Mouse (Mus musculus) intestine, embryonic 14.5 days (tissue): ENCODE measurements around the gene Celf5. TPM values are rescaled to one million over a fixed set of nuclear protein-coding genes. Genes with fewer than 3 reads are reported as not detected.

ENCODE experiments used
- ATAC-seq: fragments of 200-750 bp; cut with Nextera tagmentation; replicated peaks from 2 replicates; pipeline ENCODE4 v1.8.0; 2017; ENCODE audit warnings: low read depth, moderate number of reproducible peaks, moderate TSS enrichment, moderate library complexity; ENCODE audit not compliant: low FRiP score, low TSS enrichment
- DNase-seq: peaks from one replicate; pipeline ENCODE4 v3.0.0-alpha.2; 2018; ENCODE audit warnings: low spot score
- H3K27ac ChIP-seq: fragments of 300-500 bp; sonication (generic); 2 replicates; pipeline ENCODE4 v1.5.1; 2014; ENCODE audit warnings: low read depth, mild to moderate bottlenecking, control low read depth
- H3K27me3 ChIP-seq: fragments of 300-500 bp; sonication (generic); replicated peaks from 2 replicates; pipeline ENCODE4 v1.6.1; 2014; ENCODE audit warnings: low read length, control low read depth; ENCODE audit not compliant: control insufficient read depth, insufficient read depth
- H3K36me3 ChIP-seq: fragments of 300-500 bp; sonication (generic); 2 replicates; pipeline ENCODE4 v1.6.1; 2014; ENCODE audit warnings: low read length, control low read depth; ENCODE audit not compliant: control insufficient read depth, insufficient read depth
- H3K4me1 ChIP-seq: fragments of 300-500 bp; sonication (generic); replicated peaks from 2 replicates; pipeline ENCODE4 v1.6.1; 2014; ENCODE audit warnings: low read length, control low read depth, mixed read lengths; ENCODE audit not compliant: control insufficient read depth, insufficient read depth
- H3K4me2 ChIP-seq: fragments of 300-500 bp; sonication (generic); 2 replicates; pipeline ENCODE4 v1.6.1; 2014; ENCODE audit warnings: low read length
- H3K4me3 ChIP-seq: fragments of 300-500 bp; sonication (generic); 2 replicates; pipeline ENCODE4 v1.5.1; 2014; ENCODE audit warnings: low read depth, low read length, control low read depth, mixed read lengths
- H3K9ac ChIP-seq: fragments of 300-500 bp; sonication (generic); 2 replicates; pipeline ENCODE4 v1.6.1; 2014; ENCODE audit warnings: mild to moderate bottlenecking, low read length
- H3K9me3 ChIP-seq: fragments of 300-500 bp; sonication (generic); 2 replicates; pipeline ENCODE4 v1.6.1; 2016; ENCODE audit warnings: low read length, control low read depth; ENCODE audit not compliant: control insufficient read depth
- WGBS: fragments of 180-500 bp; shearing (Covaris S2); extraction: QIAGEN DNeasy Blood & Tissue Kit; methylation state at CpG from one replicate; pipeline ENCODE4 v1.1.7; 2014; 5-methylcytosine and 5-hydroxymethylcytosine counted together
- polyA plus RNA-seq: library from polyadenylated mRNA; unstranded; fragments of >200 nt; fragmentation: Nextera tagmentation; extraction: Ambion mirVana; gene quantifications from 2 replicates; pipeline ENCODE4 v1.2.1, GENCODE M21; 2014

Gene Celf5
- polyA plus RNA-seq, 1 experiment from 2014 or later, result 1.3 TPM

DNA sequence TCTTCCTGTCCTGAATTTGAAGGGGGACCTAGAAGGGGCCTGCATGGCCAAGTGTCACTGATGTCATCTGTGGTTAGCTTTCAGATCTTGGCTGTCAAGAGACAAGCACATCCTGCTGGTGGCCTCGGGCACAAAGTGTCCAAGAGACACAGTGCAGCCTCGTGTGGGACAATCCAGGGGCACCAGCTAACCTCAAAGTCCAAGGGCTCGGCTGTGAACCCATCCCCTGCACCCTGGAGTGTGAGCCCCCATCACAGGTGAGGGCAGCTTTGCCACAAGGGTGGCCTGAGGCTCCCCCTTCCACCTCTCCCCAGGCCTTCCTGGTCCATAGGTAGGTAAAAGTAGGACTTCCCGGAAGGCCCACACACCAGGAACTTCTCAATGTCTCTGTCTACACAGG lies 19.0 kb downstream of the Celf5 start:
- H3K36me3 ChIP-seq, result no peaks in the 10 kb centered on the region
- WGBS, result 65% methylated on average over 4 of the region's 4 CpGs
- H3K4me3 ChIP-seq, result no peak overlapping the region
- no peak for ATAC-seq
- H3K9ac ChIP-seq, result no peak overlapping the region
- no peak for DNase-seq
- H3K4me2 ChIP-seq, result no peak overlapping the region
- H3K27me3 ChIP-seq, result peaks cover 83% of the 10 kb centered on the region
- H3K27ac ChIP-seq, result no peak overlapping the region
- H3K4me1 ChIP-seq, result 0 out of 2 replicates have a peak, but pooled peaks cover 3% of the 10 kb centered on the region
- 0 out of 2 replicates have a peak, but pooled peaks cover 2% of the 10 kb centered on the region for H3K9me3 ChIP-seq

DNA sequence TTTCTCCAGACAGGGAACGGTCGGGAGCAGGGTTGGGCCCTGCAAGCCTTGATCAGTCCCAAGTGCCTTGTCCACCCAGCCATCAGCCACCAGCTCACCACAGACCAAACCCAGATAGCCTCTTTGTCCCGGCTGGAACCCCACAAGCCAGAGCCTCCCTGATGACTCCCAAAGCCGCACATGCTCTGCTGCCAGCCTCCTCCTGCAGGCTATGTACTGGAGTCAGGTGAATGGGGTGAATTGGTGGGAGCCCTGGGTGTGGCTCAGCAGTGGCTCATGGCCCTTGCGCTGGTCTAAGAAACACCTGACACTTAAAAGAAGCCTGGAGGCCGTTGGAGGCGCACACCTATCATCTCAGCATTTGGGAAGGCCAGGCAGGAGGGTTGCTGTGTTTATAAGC lies 19.6 kb downstream of the Celf5 start:
- 74% methylated on average over 7 of the region's 7 CpGs for WGBS

DNA sequence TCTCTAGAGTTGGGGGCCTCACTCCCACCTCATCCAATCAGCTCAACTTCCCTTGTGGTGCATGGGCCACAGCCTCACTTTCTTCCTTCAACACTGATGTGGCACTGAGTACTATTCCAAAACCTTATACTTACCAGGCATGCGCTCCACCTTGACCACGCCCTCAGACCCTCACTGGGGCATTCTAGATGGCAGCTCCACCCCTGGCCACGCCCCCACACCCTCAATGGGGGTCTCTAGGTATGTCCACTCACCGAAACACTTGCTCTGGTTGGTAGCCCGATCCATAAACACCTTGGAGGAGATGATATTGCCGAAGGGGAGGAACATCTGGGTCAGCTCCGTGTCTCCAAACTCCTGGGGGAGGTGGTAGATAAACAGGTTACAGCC lies 20.1 kb downstream of the Celf5 start:
- Histone ChIP-seq H3K4me1 (0 out of 2 replicates have a peak, but pooled peaks cover 3% of the 10 kb centered on the region), H3K9ac (no peak overlapping the region), H3K27ac (no peak overlapping the region), H3K4me2 (no peak overlapping the region), H3K9me3 (0 out of 2 replicates have a peak, but pooled peaks cover 2% of the 10 kb centered on the region), H3K27me3 (peaks cover 90% of the 10 kb centered on the region), H3K36me3 (no peaks in the 10 kb centered on the region), H3K4me3 (no peak overlapping the region)
- ATAC-seq (no peak), DNase-seq (no peak)
- 46% methylated on average over 7 of the region's 7 CpGs for WGBS

More for the DNA sequence above, 19.6 kb downstream of the Celf5 start:
- no peak overlapping the region for H3K27ac ChIP-seq
- H3K4me3 ChIP-seq, result no peak overlapping the region
- 0 out of 2 replicates have a peak, but pooled peaks cover 2% of the 10 kb centered on the region for H3K9me3 ChIP-seq
- peaks cover 88% of the 10 kb centered on the region for H3K27me3 ChIP-seq
- no peaks in the 10 kb centered on the region for H3K36me3 ChIP-seq
- DNase-seq, result no peak
- H3K4me1 ChIP-seq, result 0 out of 2 replicates have a peak, but pooled peaks cover 3% of the 10 kb centered on the region
- H3K4me2 ChIP-seq, result no peak overlapping the region
- no peak overlapping the region for H3K9ac ChIP-seq
- ATAC-seq, result no peak

DNA sequence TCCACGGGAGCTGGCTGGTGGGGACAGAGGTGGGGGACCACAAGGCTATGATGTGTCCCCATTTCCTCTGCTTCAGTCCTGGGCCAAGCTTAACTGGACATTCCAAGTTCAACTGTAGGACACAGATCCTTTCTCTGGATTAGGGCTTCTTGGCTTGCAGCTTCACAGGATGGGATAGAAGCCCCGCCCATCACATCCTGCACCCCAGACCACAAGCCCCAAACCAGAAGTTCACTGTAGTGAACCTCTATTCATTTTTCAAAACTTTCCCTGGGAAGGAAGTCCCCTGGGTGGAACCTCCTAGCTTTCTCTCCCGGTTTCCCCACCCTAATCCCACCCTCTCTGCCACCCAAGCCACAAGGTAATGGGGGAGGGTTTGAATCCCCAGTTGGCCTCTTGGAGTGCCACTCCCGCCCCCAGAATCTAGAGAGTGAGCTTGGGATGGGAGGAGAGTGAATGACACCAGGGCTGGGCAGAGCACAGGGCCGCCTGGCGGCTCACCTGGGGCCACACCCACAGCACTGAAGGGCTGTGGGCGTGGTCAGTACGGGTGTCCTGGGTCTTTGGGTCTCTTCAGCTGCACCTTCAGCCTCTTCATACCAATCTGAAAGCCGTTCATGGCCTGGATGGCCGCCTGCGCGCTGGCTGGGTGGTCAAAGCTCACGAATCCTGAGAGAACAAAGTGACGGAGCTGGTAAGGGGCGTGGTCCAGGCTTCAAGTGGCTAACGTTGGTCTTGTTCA lies 20.7 kb downstream of the Celf5 start:
- whole genome bisulfite sequencing, result 7% methylated on average over 16 of the region's 16 CpGs
- 0 out of 2 replicates have a peak, but pooled peaks cover 2% of the 10 kb centered on the region for H3K9me3 ChIP-seq

DNA sequence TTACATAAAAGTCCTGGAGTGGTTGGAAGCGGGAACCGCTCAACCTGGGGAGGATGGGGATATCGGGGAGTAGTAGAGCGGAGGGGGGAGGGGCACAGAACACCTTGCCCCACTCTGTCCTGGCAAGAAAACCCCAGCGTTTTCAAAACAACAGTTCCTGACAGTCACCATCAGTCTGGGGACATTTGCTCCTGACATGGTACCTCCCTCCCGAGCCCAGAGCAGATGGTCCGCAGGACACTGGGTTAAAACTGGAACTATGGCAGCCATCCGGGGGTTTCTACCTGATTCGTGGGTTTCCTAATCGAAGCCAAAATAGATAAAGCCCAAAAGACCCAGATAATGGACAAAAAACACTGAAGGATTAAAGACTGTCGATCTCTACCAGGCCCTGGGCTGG lies 21.6 kb downstream of the Celf5 start:
- H3K9ac ChIP-seq, result no peak overlapping the region
- no peaks in the 10 kb centered on the region for H3K36me3 ChIP-seq
- H3K4me1 ChIP-seq, result 0 out of 2 replicates have a peak, but pooled peaks cover 3% of the 10 kb centered on the region
- H3K4me2 ChIP-seq, result no peak overlapping the region
- H3K27ac ChIP-seq, result no peak overlapping the region
- no peak for ATAC-seq
- H3K4me3 ChIP-seq, result no peak overlapping the region
- peaks cover 90% of the 10 kb centered on the region for H3K27me3 ChIP-seq
- WGBS, result 39% methylated on average over 11 of the region's 11 CpGs
- 0 out of 2 replicates have a peak, but pooled peaks cover 2% of the 10 kb centered on the region for H3K9me3 ChIP-seq
- no peak for DNase-seq

More for the DNA sequence above, 20.7 kb downstream of the Celf5 start:
- H3K27ac ChIP-seq, result no peak overlapping the region
- H3K27me3 ChIP-seq, result peaks cover 90% of the 10 kb centered on the region
- no peaks in the 10 kb centered on the region for H3K36me3 ChIP-seq
- DNase-seq (no peak), ATAC-seq (no peak)
- H3K4me1 ChIP-seq, result 0 out of 2 replicates have a peak, but pooled peaks cover 3% of the 10 kb centered on the region
- no peak overlapping the region for H3K4me3 ChIP-seq
- no peak overlapping the region for H3K9ac ChIP-seq
- no peak overlapping the region for H3K4me2 ChIP-seq

DNA sequence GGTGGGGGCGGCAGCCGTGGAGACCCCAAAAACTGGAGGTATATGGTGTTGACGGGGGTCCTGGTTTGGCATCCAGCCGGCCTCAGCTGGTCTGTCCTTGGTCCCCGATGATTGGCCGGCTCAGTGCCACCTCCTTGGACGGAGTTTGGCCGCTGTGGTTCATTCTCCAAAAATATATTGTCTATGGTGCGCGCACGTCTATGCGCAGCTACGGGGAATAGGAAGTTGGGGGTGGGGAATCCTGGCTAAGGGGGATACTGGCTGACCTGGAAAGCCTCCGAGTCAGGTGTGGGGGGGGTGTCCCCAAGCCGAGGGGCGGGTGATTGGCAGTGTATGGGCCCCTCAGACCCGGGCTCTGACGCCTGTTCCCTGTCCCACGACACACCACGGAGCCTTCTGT lies 22.0 kb downstream of the Celf5 start:
- DNase-seq (no peak), ATAC-seq (no peak)
- no peak overlapping the region for H3K9ac ChIP-seq
- H3K9me3 ChIP-seq, result 0 out of 2 replicates have a peak, but pooled peaks cover 2% of the 10 kb centered on the region
- H3K36me3 ChIP-seq, result no peaks in the 10 kb centered on the region
- no peak overlapping the region for H3K27ac ChIP-seq
- peaks cover 90% of the 10 kb centered on the region for H3K27me3 ChIP-seq
- no peak overlapping the region for H3K4me3 ChIP-seq
- WGBS, result 41% methylated on average over 20 of the region's 20 CpGs
- H3K4me2 ChIP-seq, result no peak overlapping the region
- H3K4me1 ChIP-seq, result 0 out of 2 replicates have a peak, but pooled peaks cover 3% of the 10 kb centered on the region

DNA sequence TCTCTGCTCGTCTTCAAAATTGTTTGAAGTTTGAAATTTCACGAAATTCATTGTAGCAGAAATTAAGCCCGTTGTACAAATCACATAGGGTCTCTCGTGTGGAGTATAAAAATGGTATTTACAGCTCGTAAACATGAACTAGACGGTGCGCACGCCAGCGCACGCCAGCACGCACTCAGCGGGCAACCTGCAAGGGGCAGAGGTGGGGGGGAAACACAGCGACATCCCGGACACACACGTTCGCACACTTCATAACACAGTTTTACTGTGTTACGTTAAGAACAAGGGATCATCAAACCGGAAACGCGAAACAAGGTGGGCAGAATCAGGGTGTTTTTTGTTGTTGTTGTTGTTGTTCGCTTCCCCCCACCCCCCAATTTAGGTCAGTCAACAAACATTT lies 23.1 kb downstream of the Celf5 start:
- no peak for ATAC-seq
- H3K4me2 ChIP-seq, result no peak overlapping the region
- no peak overlapping the region for H3K9ac ChIP-seq
- no peak for DNase-seq
- H3K4me1 ChIP-seq, result 0 out of 2 replicates have a peak, but pooled peaks cover 3% of the 10 kb centered on the region
- H3K36me3 ChIP-seq, result no peaks in the 10 kb centered on the region
- H3K27me3 ChIP-seq, result peaks cover 90% of the 10 kb centered on the region
- H3K27ac ChIP-seq, result no peak overlapping the region
- H3K4me3 ChIP-seq, result no peak overlapping the region
- 64% methylated on average over 21 of the region's 21 CpGs for WGBS
- 0 out of 2 replicates have a peak, but pooled peaks cover 2% of the 10 kb centered on the region for H3K9me3 ChIP-seq

DNA sequence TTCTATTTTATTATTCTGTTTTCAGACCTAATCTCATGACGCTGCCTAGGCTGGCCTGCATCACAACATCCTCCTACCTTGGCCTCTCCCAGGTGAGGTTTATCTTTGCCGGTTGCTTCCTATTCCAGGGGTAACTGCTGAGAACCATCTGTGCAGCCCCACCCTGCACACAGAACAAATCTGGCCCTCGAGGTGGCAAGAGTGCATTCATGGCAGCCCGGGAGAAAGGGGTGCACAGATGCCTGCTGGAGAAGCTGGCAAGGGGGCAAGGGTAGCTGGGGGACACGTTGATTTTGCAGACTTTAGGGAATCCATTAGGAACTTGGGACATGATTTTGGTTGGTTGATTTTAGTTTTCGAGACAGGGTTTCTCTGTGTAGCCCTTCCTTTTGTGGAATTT lies 24.2 kb downstream of the Celf5 start:
- DNase-seq (no peak), ATAC-seq (no peak)
- 0 out of 2 replicates have a peak, but pooled peaks cover 2% of the 10 kb centered on the region for H3K9me3 ChIP-seq
- no peaks in the 10 kb centered on the region for H3K4me1 ChIP-seq
- no peak overlapping the region for H3K4me2 ChIP-seq
- WGBS, result 78% methylated on average over 6 of the region's 6 CpGs
- H3K27ac ChIP-seq, result no peak overlapping the region
- peaks cover 90% of the 10 kb centered on the region for H3K27me3 ChIP-seq
- no peak overlapping the region for H3K9ac ChIP-seq
- no peaks in the 10 kb centered on the region for H3K36me3 ChIP-seq
- H3K4me3 ChIP-seq, result no peak overlapping the region
